Mouse (Mus musculus) large intestine, adult 2 months (tissue): ENCODE measurements around the gene Pogz. TPM values are rescaled to one million over a fixed set of nuclear protein-coding genes. Genes with fewer than 3 reads are reported as not detected.
A peak's percentile ranks its signal among the peaks of the same experiment; 100 is the strongest.
"Not testable (repeated sequence)": the region's sequence is repeated elsewhere in the genome, so short reads cannot be mapped to it uniquely, and the experiment has no call there.

Experiments used
- DNase-seq: peaks from one replicate; pipeline ENCODE4 v3.0.0-alpha.2; 2012; ENCODE audit warnings: low read depth, low spot score
- WGBS: fragments of 180-500 bp; shearing (Covaris S2); methylation state at CpG from one replicate; pipeline ENCODE4 v1.1.7; 2018; 5-methylcytosine and 5-hydroxymethylcytosine counted together
- polyA plus RNA-seq: library from polyadenylated mRNA; depleted of rRNA; stranded (reverse); fragments of >200 nt; gene quantifications from 2 replicates; pipeline ENCODE4 v1.2.3, GENCODE M21; 2012; rRNA removed

Gene Pogz
- polyA plus RNA-seq, 1 experiment = 8.4 TPM

DNA sequence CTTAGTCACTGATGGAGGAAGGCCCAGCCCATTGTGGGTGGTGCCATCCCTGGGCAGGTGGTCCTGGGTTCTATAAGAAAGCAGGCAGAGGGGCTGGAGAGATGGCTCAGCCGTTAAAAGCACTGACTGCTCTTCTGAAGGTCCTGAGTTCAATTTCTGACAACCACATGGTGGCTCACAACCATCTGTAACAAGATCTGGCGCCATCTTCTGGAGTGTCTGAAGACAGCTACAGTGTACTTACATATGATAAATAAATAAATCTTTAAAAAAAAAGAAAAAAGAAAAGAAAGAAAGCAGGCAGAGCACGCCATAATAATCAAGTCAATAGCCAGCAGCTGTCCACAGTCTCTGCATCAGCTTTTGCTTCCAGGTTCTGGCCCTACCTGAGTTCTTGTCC is 67.4 kb downstream of the Pogz start:
- DNase-seq = not testable (repeated sequence)
- WGBS = 63% methylated on average over 3 of the region's 3 CpGs

DNA sequence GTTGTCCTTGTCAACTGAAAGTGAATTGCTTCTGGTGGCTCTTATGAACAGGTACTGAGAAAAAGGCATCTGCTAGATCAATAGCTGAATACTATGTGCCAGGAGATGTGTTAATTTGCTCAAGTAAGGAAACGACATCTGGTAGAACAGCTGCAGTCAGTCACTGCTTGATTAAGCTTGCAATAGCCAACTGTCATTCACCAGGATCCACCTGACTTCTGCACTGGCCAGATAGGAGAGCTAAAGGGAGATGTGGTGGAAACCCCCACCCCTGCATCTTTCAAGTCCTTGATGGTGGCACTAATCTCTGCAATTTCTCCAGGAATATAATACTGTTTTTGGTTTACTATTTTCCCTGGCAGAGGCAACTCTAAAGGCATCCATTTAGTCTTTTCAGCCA is 69.1 kb downstream of the Pogz start:
- DNase-seq = no peak
- 22% methylated on average over 1 of the region's 1 CpGs for WGBS

DNA sequence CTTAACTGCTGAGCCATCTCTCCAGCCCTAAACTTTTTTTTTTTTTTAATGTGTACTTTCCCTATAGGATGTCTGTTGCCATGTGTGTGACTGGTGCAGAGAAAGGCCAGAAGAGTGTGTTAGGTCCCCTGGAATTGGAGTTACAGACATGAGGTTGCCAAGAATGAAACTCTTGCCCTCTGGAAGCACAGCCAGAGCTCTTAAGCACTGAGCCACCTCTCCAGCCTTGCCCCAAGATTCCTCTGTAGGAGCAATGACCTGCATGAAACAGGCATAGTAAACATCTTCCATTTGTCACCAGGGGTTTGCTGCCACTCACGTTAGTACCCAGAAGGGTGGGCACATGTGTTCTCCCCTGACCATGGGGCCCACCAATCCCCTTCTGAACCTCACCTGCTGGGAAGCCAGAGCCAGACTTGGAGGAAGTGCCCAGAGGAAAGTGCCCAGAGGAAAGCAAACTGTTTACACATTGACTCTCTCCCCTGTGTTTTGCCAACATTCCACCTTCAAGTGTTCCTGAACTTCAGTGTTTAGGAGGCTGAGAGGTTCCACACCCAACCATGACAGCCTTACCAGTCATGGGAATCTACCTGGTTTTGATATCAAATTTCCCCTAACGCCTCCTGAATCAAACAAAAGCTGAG is 73.8 kb downstream of the Pogz start:
- 32% methylated on average over 2 of the region's 2 CpGs for WGBS

DNA sequence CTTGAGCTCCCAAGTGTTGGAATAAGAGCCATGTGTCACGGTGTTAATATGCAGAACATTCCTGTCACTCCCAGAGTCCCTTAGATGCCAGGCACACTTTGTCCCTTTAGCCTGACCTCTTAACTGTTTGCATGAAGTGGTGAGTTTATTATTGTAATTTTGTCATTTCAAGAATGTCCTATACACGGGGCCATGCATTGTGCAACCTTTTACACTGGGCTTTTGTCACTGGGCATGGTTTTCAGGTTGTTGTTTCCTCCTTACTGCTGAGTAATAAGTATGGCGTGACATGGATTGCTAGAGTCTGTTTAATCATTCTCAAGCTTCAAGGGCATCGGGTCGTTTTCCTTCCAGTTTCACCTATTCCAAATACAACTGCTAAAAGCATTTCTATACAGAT is 76.4 kb downstream of the Pogz start:
- no peak for DNase-seq
- 23% methylated on average over 5 of the region's 5 CpGs for WGBS

More for the DNA sequence above, 73.8 kb downstream of the Pogz start:
- DNase-seq = no peak

- DNase-seq = no peak
- 41% methylated on average over 7 of the region's 7 CpGs for WGBS
Observed at GRCm38 (mm10) chr3:94915903-94916741, 78.8 kb downstream of the Pogz start.

DNA sequence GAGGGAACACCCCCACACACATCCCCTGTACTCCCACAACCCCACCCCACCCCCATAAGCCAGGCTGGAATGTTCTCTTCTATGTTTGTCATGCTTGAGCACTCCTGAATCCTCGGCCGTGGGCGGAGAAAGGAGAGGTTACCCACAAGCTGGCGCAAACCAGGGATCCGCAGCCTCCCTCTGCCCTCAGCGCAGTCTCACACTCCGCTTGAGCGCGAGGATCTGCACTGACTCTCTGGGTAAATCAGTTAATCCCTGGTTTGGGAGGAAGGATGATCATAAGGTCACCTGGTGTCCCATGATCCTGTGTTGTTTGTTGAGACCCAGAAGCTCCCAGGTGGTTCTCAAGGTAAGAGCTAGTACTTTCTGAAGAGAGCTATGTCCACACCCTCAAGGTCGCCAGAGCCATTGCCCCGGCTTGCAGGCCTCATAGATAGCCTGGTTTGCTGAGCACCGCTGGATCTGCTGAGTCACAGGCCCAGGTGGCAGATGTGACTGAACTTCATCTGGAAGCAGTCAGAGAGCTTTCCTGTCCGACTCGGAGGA is 80.5 kb downstream of the Pogz start:
- 54% methylated on average over 14 of the region's 14 CpGs for WGBS
- no peak for DNase-seq

DNA sequence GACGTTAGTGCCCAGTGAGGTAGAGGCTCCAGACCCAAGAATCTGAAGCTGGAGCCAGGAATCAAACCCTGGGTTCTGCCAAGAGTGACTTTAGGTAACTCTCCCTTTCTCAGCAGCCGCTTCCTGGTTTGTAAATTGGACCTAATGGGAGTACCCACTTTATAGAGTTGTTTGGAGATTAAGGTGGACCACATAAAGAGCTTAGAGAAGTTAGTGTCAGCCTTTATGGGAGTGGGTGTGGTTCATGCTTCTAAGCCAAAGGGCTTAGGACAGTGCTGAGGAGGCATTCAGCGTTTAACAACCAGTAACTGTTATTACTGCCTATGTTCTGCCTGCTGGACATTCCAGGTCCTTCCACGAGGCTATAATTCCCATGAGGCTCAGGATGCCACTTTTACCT is 81.5 kb downstream of the Pogz start:
- DNase-seq = peak; percentile 91
- WGBS = 27% methylated on average over 4 of the region's 4 CpGs

GRCm38 (mm10) chr3:94921104-94921503 is 83.7 kb downstream of the Pogz start:
- WGBS = 28% methylated on average over 3 of the region's 3 CpGs

DNA sequence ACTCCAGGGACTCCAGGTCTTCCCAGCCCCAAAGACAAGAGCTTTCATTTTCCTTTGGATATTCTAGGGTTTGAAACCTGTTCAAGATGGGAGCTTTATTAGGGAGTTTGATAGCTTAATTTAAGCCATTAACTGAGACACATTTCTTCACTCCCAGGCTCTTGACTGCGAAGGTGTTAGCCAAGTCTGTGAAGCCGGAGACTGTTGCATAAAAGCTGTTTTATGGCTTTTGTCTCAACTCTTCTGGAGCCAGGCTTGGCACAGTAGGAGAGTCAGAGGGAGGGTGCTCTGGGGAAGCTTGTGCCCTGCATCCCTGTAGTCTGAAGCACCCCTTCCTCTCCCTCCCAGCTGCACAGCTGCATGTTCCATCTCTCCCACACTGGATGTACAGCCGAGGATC is 85.0 kb downstream of the Pogz start:
- DNase-seq = no peak
- WGBS = 14% methylated on average over 3 of the region's 3 CpGs

More at GRCm38 (mm10) chr3:94921104-94921503, 83.7 kb downstream of the Pogz start:
- no peak for DNase-seq

DNA sequence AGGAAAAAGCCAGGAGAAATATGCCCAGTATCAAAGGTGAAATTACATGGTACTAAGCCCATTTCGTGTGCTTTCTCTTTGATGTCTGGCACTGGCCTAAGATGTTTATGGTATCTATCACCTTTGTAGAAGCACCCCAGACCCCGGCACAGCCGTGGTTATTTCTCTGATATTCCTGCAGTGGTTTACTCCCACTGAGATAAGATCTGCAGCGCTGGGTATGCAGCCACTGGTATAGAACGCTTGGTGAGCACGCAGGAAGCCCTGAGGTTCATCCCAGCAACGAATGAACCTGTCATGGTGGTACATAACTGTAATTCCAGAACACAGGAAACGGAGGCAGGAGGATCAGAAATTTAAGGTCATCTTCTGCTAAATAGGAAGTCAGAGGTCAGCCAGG is 87.3 kb downstream of the Pogz start:
- WGBS = 43% methylated on average over 8 of the region's 8 CpGs
- no peak for DNase-seq

GRCm38 (mm10) chr3:94926301-94926736 is 89.0 kb downstream of the Pogz start:
- WGBS = 75% methylated on average over 4 of the region's 4 CpGs
- not testable (repeated sequence) for DNase-seq

GRCm38 (mm10) chr3:94928979-94929378 is 91.6 kb downstream of the Pogz start:
- 93% methylated on average over 4 of the region's 4 CpGs for WGBS
- not testable (repeated sequence) for DNase-seq

DNA sequence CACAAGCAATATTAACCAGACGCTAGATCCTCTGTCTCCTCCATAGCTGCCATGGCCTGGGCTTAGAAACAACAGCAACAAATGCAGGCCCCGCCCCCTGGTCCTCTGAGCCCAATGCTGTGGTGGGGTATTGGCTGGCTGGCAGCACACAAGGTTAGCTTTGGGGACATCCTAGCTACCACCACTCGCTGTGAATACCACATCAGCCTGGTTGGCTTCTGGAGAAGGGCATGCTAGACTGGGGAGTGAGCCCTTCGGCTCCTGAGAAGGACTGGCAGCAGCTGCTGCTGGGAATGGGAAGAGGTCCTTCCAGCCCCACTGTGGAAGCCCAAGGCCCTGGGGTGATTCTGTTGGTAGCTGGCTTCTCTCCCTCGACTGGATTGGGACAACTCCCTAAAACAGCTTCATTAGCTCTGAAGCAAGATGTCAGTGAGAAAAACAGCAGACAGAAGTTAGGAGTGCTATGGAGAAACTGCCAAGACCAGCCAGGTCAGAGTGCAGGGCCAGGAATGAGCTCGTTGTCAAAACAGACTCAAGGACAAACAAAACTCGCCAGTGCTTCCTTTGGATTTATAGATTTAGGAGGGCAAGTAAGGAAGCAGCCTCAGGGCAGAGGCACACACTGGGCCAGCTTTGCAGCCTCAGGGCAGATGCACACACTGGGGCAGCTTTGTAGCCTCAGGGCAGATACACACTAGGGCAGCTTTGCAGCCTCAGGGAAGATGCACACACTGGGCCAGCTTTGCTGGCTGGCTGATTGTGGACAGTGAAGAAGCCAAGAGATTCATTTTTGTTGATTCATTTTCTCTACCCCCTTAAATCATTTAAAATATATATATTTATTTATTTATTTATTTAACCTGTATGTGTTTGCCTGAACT is 93.3 kb downstream of the Pogz start:
- not testable (repeated sequence) for DNase-seq
- WGBS = 29% methylated on average over 7 of the region's 7 CpGs

DNA sequence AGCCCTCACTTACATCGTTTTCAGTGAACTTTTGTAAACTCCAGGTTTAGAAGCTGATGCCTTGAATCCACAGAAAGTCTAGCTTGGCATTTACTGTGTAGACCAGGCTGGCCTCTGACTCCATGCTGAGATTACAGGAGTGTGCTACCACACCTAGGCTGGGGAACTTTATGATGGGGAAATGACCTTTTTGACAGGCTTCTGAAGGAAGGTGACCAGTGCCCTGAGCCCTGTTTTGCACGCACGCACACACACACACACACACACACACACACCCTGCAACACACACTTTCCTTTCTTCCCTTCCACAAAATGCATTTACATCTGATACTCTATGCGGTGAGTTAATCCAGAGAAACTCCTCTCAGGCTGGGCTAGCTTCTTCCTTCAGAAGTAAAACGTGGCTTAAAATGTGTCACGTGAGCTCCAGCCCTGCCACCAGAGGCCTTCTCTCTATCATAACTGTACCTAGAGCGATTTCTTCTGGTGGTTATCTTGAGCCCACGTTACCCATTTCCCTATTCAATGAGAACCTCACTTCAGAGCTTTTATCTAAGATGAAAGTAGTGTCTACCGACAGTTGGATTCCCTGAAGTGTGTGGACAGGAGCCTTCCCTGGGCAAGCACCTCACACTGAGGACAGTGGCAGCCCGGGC is 94.2 kb downstream of the Pogz start:
- WGBS = 84% methylated on average over 10 of the region's 10 CpGs

More for the DNA sequence above, 94.2 kb downstream of the Pogz start:
- DNase-seq = not testable (repeated sequence)

Other genes starting within 250 kb of the Pogz start
- not detected in 2 replicates for gene Gm10972, start 194.5 kb upstream of the Pogz start, polyA plus RNA-seq
- 25.5 and 34.4 TPM in 2 replicates for gene Tuft1, start 178.7 kb upstream of the Pogz start, polyA plus RNA-seq
- gene Selenbp2, start 144.0 kb upstream of the Pogz start, polyA plus RNA-seq = 4.9 and 6.3 TPM in 2 replicates
- gene Cgn, start 51.1 kb upstream of the Pogz start, polyA plus RNA-seq = 30.1 and 35.1 TPM in 2 replicates
- gene Psmb4, start 49.4 kb downstream of the Pogz start, polyA plus RNA-seq = 281 and 331 TPM in 2 replicates
- gene Selenbp1, start 95.5 kb downstream of the Pogz start, polyA plus RNA-seq = 74.0 and 82.8 TPM in 2 replicates
- gene Rfx5, start 116.5 kb downstream of the Pogz start, polyA plus RNA-seq = 6.2 and 12.2 TPM in 2 replicates
- gene Pi4kb, start 137.2 kb downstream of the Pogz start, polyA plus RNA-seq = 21.7 and 33.0 TPM in 2 replicates
- gene Zfp687, start 177.9 kb downstream of the Pogz start, polyA plus RNA-seq = 13.3 and 19.3 TPM in 2 replicates
- 138 and 153 TPM in 2 replicates for gene Psmd4, start 205.0 kb downstream of the Pogz start, polyA plus RNA-seq